Mouse (Mus musculus) heart, postnatal 4 days (tissue): ENCODE measurements around the gene Pwp1. TPM values are rescaled to one million over a fixed set of nuclear protein-coding genes. Genes with fewer than 3 reads are reported as not detected.
A peak's percentile ranks its signal among the peaks of the same experiment; 100 is the strongest.
"Not testable (repeated sequence)": the region's sequence is repeated elsewhere in the genome, so short reads cannot be mapped to it uniquely, and the experiment has no call there.

ENCODE experiments used
- DNase-seq: peaks from one replicate; pipeline ENCODE4 v3.0.0; 2021
- total RNA-seq, 2 experiments: library from RNA; stranded (reverse); gene quantifications; 2 replicates each; pipeline ENCODE4 v1.2.3; 2021

The Pwp1 gene
- total RNA-seq: 10 to 100 TPM; 20.5 to 23.5 TPM

GRCm38 (mm10) chr10:85829085-85829853, at the start of gene Pwp1:
Gene Pwp1, plus strand, starts transcription at chr10:85829494.
- peak; percentile 29 for DNase-seq

- not testable (repeated sequence) for DNase-seq
Observed at GRCm38 (mm10) chr10:85822143-85822696, 7.1 kb upstream of the Pwp1 start.

- not testable (repeated sequence) for DNase-seq
Observed at GRCm38 (mm10) chr10:85823752-85824151, 5.5 kb upstream of the Pwp1 start.

- not testable (repeated sequence) for DNase-seq
Observed at GRCm38 (mm10) chr10:85828722-85829084, 591 bp upstream of the Pwp1 start.

GRCm38 (mm10) chr10:85846105-85846862, 17.0 kb downstream of the Pwp1 start:
- DNase-seq: no peak

GRCm38 (mm10) chr10:85871698-85872478, 42.6 kb downstream of the Pwp1 start:
- peak; percentile 94 for DNase-seq

GRCm38 (mm10) chr10:85872479-85872773, 43.1 kb downstream of the Pwp1 start:
- DNase-seq: no peak

- DNase-seq: no peak
Observed at GRCm38 (mm10) chr10:85873861-85874544, 44.7 kb downstream of the Pwp1 start.

- DNase-seq: no peak
Observed at GRCm38 (mm10) chr10:85875812-85876211, 46.5 kb downstream of the Pwp1 start.

- DNase-seq: no peak
Observed at GRCm38 (mm10) chr10:85879886-85880486, 50.7 kb downstream of the Pwp1 start.

GRCm38 (mm10) chr10:85916498-85917309, 87.4 kb downstream of the Pwp1 start, which contains the start of gene Prdm4:
Gene Prdm4, minus strand, starts transcription at chr10:85917142.
- peak; percentile 96 for DNase-seq

GRCm38 (mm10) chr10:85927676-85928445, 98.6 kb downstream of the Pwp1 start, which contains the start of gene Ascl4:
Gene Ascl4, plus strand, starts transcription at chr10:85927681.
- DNase-seq: no peak

GRCm38 (mm10) chr10:85928499-85929207, 99.4 kb downstream of the Pwp1 start:
- DNase-seq: peak; percentile 52

- DNase-seq: no peak
Observed at GRCm38 (mm10) chr10:85929208-85929591, 99.9 kb downstream of the Pwp1 start.

GRCm38 (mm10) chr10:85929962-85930361, 100.7 kb downstream of the Pwp1 start:
- no peak for DNase-seq

GRCm38 (mm10) chr10:85936280-85936965, 107.1 kb downstream of the Pwp1 start:
- no peak for DNase-seq
